Mouse (Mus musculus) E14TG2a.4 (cell line): Measurements from ENCODE around the gene Ccdc149.

Experiments
- CTCF ChIP-seq: conservative IDR thresholded peaks from 2 replicates; pipeline ENCODE4 v1.5.1; 2014; ENCODE audit warnings: low read length
- NANOG ChIP-seq: IDR thresholded peaks from 2 replicates; pipeline ENCODE4 v1.6.1; 2014; ENCODE audit warnings: borderline replicate concordance, low read length, mixed read lengths
- POU5F1 ChIP-seq: IDR thresholded peaks from 2 replicates; pipeline ENCODE4 v1.6.1; 2014; ENCODE audit warnings: low read length, borderline replicate concordance

GRCm38 (mm10) chr5:52355612-52356011 is 115.7 kb downstream of the Ccdc149 start:
- no peak for TF ChIP-seq CTCF
- no peak for TF ChIP-seq POU5F1
- TF ChIP-seq NANOG: no peak
